Mouse (Mus musculus): Measurements from ENCODE around the gene Tas2r122. TPM values are rescaled to one million over a fixed set of nuclear protein-coding genes. Genes with fewer than 3 reads are reported as not detected.
"Not testable (repeated sequence)": the region's sequence is repeated elsewhere in the genome, so short reads cannot be mapped to it uniquely, and the experiment has no call there.

Gene Tas2r122
- polyA plus RNA-seq (2015; fragmentation: Nextera tagmentation; extraction: Ambion mirVana), result not detected in 2 replicates

DNA sequence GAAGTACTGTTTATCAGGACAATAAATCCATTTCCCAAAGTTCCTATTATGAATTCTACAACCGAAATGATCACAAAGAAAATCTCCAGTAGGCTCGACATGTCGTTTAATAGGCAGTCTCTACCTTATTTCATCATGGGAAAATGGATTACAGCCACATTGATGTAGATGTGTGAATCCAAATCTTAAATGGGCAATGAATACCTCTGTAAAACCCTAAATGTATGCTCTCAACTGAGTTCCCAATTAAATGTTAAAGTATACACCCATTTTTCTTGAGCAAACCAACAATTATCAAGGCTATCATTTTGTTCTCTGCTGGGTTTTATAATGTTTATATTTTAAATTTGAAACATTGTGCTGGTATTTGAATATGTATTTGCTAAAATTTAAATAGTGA is at the start of gene Tas2r122:
TSS of gene Tas2r122 (minus strand) at position 101 of the 400 bp plus-strand sequence.
- WGBS, result 76% methylated on average over 3 of the region's 3 CpGs
- H3K36me3 ChIP-seq (ENCODE audit: insufficient read depth, low read length), result no peaks in the 10 kb centered on the region
- H3K4me1 ChIP-seq (ENCODE audit: insufficient read depth, low read depth, low read length), result no peaks in the 10 kb centered on the region
- no peak within 1 kb of the TSS for H3K27ac ChIP-seq (ENCODE audit: low read length)
- ATAC-seq, result no peak
- no peak within 1 kb of the TSS for H3K4me3 ChIP-seq (ENCODE audit: low read depth, low read length)
- TF ChIP-seq EP300 (IDR thresholded peaks at IDR 0.05) (no peak), CTCF (IDR thresholded peaks at IDR 0.05) (no peak)
- H3K9ac ChIP-seq (replicated peaks; ENCODE audit: low read depth), result no peak within 1 kb of the TSS
- no peak within 1 kb of the TSS for H3K4me2 ChIP-seq (replicated peaks; ENCODE audit: low read depth, low read length)
- no peak for DNase-seq (ENCODE audit: low spot score)
- no peaks in the 10 kb centered on the region for H3K9me3 ChIP-seq (ENCODE audit: low read length)
- H3K27me3 ChIP-seq (replicated peaks; ENCODE audit: insufficient read depth, low read length), result no peaks in the 10 kb centered on the region

DNA sequence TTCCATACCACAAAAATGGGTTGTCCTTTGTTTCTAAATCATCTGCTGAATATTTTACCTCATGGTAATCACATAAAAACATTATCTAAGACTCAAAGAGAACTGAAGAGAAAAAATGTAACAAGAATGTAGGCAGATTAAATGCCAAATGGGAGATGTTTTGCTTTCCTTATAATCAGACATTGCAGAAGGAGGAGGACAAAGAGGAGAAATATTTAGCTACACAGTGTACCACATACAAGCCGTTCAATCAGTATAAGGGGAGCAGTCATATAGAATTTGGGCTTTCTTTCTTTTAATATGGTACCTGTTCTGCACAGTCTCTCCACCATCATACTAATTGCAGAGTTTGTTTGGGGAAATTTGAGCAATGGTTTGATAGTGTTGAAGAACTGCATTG is 42.7 kb upstream of the Tas2r122 start, which contains the start of gene Tas2r124:
TSS of gene Tas2r124 (plus strand) at position 301 of the 400 bp plus-strand sequence.
- WGBS, result 86% methylated on average over 1 of the region's 1 CpGs

DNA sequence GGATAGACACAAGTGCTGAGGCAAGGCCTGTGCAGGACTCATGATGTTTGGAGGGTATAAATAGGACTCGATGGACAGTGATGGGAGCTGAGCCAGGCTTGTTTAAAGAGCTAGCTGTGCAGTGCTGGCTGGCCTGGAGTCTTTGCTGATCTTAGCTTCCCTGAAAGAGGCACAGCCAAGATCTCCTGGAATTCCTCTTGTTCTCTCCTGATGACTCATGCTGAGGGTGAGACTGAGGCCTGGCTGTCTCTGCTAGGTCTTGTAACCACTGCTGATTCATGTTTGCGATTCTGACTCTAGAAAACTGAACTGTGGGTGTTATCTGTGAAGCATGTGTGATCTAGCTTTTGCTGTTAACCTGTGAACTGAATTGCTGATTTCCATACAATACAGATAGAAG is 38.5 kb upstream of the Tas2r122 start:
- Histone ChIP-seq H3K9me3 (ENCODE audit: low read length) (no peaks in the 10 kb centered on the region), H3K9ac (replicated peaks; ENCODE audit: low read depth) (no peak overlapping the region), H3K27ac (ENCODE audit: low read length) (no peak overlapping the region), H3K36me3 (ENCODE audit: insufficient read depth, low read length) (no peaks in the 10 kb centered on the region), H3K4me2 (replicated peaks; ENCODE audit: low read depth, low read length) (no peak overlapping the region), H3K4me1 (ENCODE audit: insufficient read depth, low read depth, low read length) (no peaks in the 10 kb centered on the region), H3K4me3 (ENCODE audit: low read depth, low read length) (no peak overlapping the region), H3K27me3 (replicated peaks; ENCODE audit: insufficient read depth, low read length) (no peaks in the 10 kb centered on the region)
- no peak for TF ChIP-seq EP300 (IDR thresholded peaks at IDR 0.05)
- no peak for TF ChIP-seq CTCF (IDR thresholded peaks at IDR 0.05)
- no peak for DNase-seq (ENCODE audit: low spot score)
- no peak for ATAC-seq
- 69% methylated on average over 2 of the region's 2 CpGs for WGBS

More for the DNA sequence above, 42.7 kb upstream of the Tas2r122 start, which contains the start of gene Tas2r124:
- Histone ChIP-seq H3K36me3 (ENCODE audit: insufficient read depth, low read length) (no peaks in the 10 kb centered on the region), H3K4me3 (ENCODE audit: low read depth, low read length) (no peak within 1 kb of the TSS), H3K27ac (ENCODE audit: low read length) (no peak within 1 kb of the TSS), H3K9ac (replicated peaks; ENCODE audit: low read depth) (no peak within 1 kb of the TSS), H3K27me3 (replicated peaks; ENCODE audit: insufficient read depth, low read length) (no peaks in the 10 kb centered on the region), H3K9me3 (ENCODE audit: low read length) (no peaks in the 10 kb centered on the region), H3K4me2 (replicated peaks; ENCODE audit: low read depth, low read length) (no peak within 1 kb of the TSS), H3K4me1 (ENCODE audit: insufficient read depth, low read depth, low read length) (no peaks in the 10 kb centered on the region)
- ATAC-seq (no peak), DNase-seq (ENCODE audit: low spot score) (no peak)
- TF ChIP-seq CTCF (IDR thresholded peaks at IDR 0.05), result no peak
- no peak for TF ChIP-seq EP300 (IDR thresholded peaks at IDR 0.05)

- H3K36me3 ChIP-seq (ENCODE audit: insufficient read depth, low read length), result no peaks in the 10 kb centered on the region
- no peak for ATAC-seq
- 53% methylated on average over 2 of the region's 2 CpGs for WGBS
Measured at GRCm38 (mm10) chr6:132737935-132738334, 26.2 kb upstream of the Tas2r122 start, which contains the start of gene Tas2r115. Gene Tas2r115 (minus strand): TSS chr6:132738035.

GRCm38 (mm10) chr6:132700907-132701306 is 10.8 kb downstream of the Tas2r122 start, which contains the start of gene Tas2r121:
Gene Tas2r121 (minus strand): TSS chr6:132701007.
- DNase-seq (ENCODE audit: low spot score), result no peak
- Histone ChIP-seq H3K4me3 (ENCODE audit: low read depth, low read length) (no peak within 1 kb of the TSS), H3K4me1 (ENCODE audit: insufficient read depth, low read depth, low read length) (no peaks in the 10 kb centered on the region), H3K27ac (ENCODE audit: low read length) (no peak within 1 kb of the TSS), H3K4me2 (replicated peaks; ENCODE audit: low read depth, low read length) (no peak within 1 kb of the TSS), H3K27me3 (replicated peaks; ENCODE audit: insufficient read depth, low read length) (no peaks in the 10 kb centered on the region), H3K36me3 (ENCODE audit: insufficient read depth, low read length) (no peaks in the 10 kb centered on the region), H3K9ac (replicated peaks; ENCODE audit: low read depth) (no peak within 1 kb of the TSS), H3K9me3 (ENCODE audit: low read length) (no peaks in the 10 kb centered on the region)
- ATAC-seq, result no peak
- WGBS, result 68% methylated on average over 1 of the region's 1 CpGs
- TF ChIP-seq CTCF (IDR thresholded peaks at IDR 0.05) (no peak), EP300 (IDR thresholded peaks at IDR 0.05) (no peak)

More at GRCm38 (mm10) chr6:132737935-132738334, 26.2 kb upstream of the Tas2r122 start, which contains the start of gene Tas2r115:
- Histone ChIP-seq H3K9me3 (ENCODE audit: low read length) (no peaks in the 10 kb centered on the region), H3K4me2 (replicated peaks; ENCODE audit: low read depth, low read length) (no peak within 1 kb of the TSS), H3K27me3 (replicated peaks; ENCODE audit: insufficient read depth, low read length) (no peaks in the 10 kb centered on the region), H3K4me1 (ENCODE audit: insufficient read depth, low read depth, low read length) (no peaks in the 10 kb centered on the region), H3K27ac (ENCODE audit: low read length) (no peak within 1 kb of the TSS), H3K4me3 (ENCODE audit: low read depth, low read length) (no peak within 1 kb of the TSS), H3K9ac (replicated peaks; ENCODE audit: low read depth) (no peak within 1 kb of the TSS)
- no peak for TF ChIP-seq EP300 (IDR thresholded peaks at IDR 0.05)
- no peak for TF ChIP-seq CTCF (IDR thresholded peaks at IDR 0.05)
- no peak for DNase-seq (ENCODE audit: low spot score)

GRCm38 (mm10) chr6:132691596-132691995 is 20.1 kb downstream of the Tas2r122 start:
- not testable (repeated sequence) for DNase-seq (ENCODE audit: low spot score); H3K27me3 ChIP-seq (replicated peaks; ENCODE audit: insufficient read depth, low read length); H3K9me3 ChIP-seq (ENCODE audit: low read length); H3K4me3 ChIP-seq (ENCODE audit: low read depth, low read length); H3K9ac ChIP-seq (replicated peaks; ENCODE audit: low read depth); H3K4me2 ChIP-seq (replicated peaks; ENCODE audit: low read depth, low read length); H3K27ac ChIP-seq (ENCODE audit: low read length); H3K4me1 ChIP-seq (ENCODE audit: insufficient read depth, low read depth, low read length); ATAC-seq; H3K36me3 ChIP-seq (ENCODE audit: insufficient read depth, low read length)
- WGBS, result 65% methylated on average over 7 of the region's 7 CpGs

Other genes starting within 250 kb of the Tas2r122 start
- not detected in 2 replicates for gene Prh1, start 142.1 kb downstream of the Tas2r122 start, polyA plus RNA-seq (2015; fragmentation: Nextera tagmentation; extraction: Ambion mirVana)
- gene Prp2, start 116.0 kb downstream of the Tas2r122 start, polyA plus RNA-seq (2015; fragmentation: Nextera tagmentation; extraction: Ambion mirVana), result not detected in 2 replicates
- gene A630073D07Rik, start 60.4 kb downstream of the Tas2r122 start, polyA plus RNA-seq (2015; fragmentation: Nextera tagmentation; extraction: Ambion mirVana), result not detected in 2 replicates
- not detected in 2 replicates for gene Tas2r120, start 55.0 kb downstream of the Tas2r122 start, polyA plus RNA-seq (2015; fragmentation: Nextera tagmentation; extraction: Ambion mirVana)
- gene Tas2r121, start 10.9 kb downstream of the Tas2r122 start, polyA plus RNA-seq (2015; fragmentation: Nextera tagmentation; extraction: Ambion mirVana), result not detected in 2 replicates
- gene Tas2r115, start 26.1 kb upstream of the Tas2r122 start, polyA plus RNA-seq (2015; fragmentation: Nextera tagmentation; extraction: Ambion mirVana), result not detected in 2 replicates
- not detected in 2 replicates for gene Tas2r124, start 42.8 kb upstream of the Tas2r122 start, polyA plus RNA-seq (2015; fragmentation: Nextera tagmentation; extraction: Ambion mirVana)
- gene Tas2r102, start 50.2 kb upstream of the Tas2r122 start, polyA plus RNA-seq (2015; fragmentation: Nextera tagmentation; extraction: Ambion mirVana), result not detected in 2 replicates
- not detected in 2 replicates for gene Tas2r136, start 66.2 kb upstream of the Tas2r122 start, polyA plus RNA-seq (2015; fragmentation: Nextera tagmentation; extraction: Ambion mirVana)
- gene Tas2r117, start 90.9 kb upstream of the Tas2r122 start, polyA plus RNA-seq (2015; fragmentation: Nextera tagmentation; extraction: Ambion mirVana), result not detected in 2 replicates
- gene Tas2r123, start 135.2 kb upstream of the Tas2r122 start, polyA plus RNA-seq (2015; fragmentation: Nextera tagmentation; extraction: Ambion mirVana), result not detected in 2 replicates
- not detected in 2 replicates for gene Tas2r116, start 143.5 kb upstream of the Tas2r122 start, polyA plus RNA-seq (2015; fragmentation: Nextera tagmentation; extraction: Ambion mirVana)
- gene Tas2r110, start 156.1 kb upstream of the Tas2r122 start, polyA plus RNA-seq (2015; fragmentation: Nextera tagmentation; extraction: Ambion mirVana), result not detected in 2 replicates
- gene Tas2r113, start 181.1 kb upstream of the Tas2r122 start, polyA plus RNA-seq (2015; fragmentation: Nextera tagmentation; extraction: Ambion mirVana), result not detected in 2 replicates
- gene Tas2r125, start 197.7 kb upstream of the Tas2r122 start, polyA plus RNA-seq (2015; fragmentation: Nextera tagmentation; extraction: Ambion mirVana), result not detected in 2 replicates
- gene Tas2r129, start 239.2 kb upstream of the Tas2r122 start, polyA plus RNA-seq (2015; fragmentation: Nextera tagmentation; extraction: Ambion mirVana), result not detected in 2 replicates
- not detected in 2 replicates for gene Tas2r131, start 246.0 kb upstream of the Tas2r122 start, polyA plus RNA-seq (2015; fragmentation: Nextera tagmentation; extraction: Ambion mirVana)